Mouse (Mus musculus): ENCODE measurements around the gene Btbd16. TPM values are rescaled to one million over a fixed set of nuclear protein-coding genes. Genes with fewer than 3 reads are reported as not detected.

Gene Btbd16
- polyA plus RNA-seq, 1 experiment from 2014 or later: not detected

- no peaks in the 10 kb centered on the region for H3K9me3 ChIP-seq (ENCODE audit: control insufficient read depth, low read length)
- H3K27ac ChIP-seq (replicated peaks; ENCODE audit: low read depth, low read length): no peak overlapping the region
- H3K4me1 ChIP-seq (ENCODE audit: control insufficient read depth, insufficient read depth, low read length): no peaks in the 10 kb centered on the region
- DNase-seq (ENCODE audit: low spot score): no peak
- no peaks in the 10 kb centered on the region for H3K36me3 ChIP-seq (ENCODE audit: control insufficient read depth, insufficient read depth, low read length)
- no peak for ATAC-seq (ENCODE audit: insufficient number of reproducible peaks, low FRiP score, low TSS enrichment, low read depth)
- no peak overlapping the region for H3K9ac ChIP-seq (ENCODE audit: low read length)
- WGBS: 52% methylated on average over 4 of the region's 4 CpGs
- H3K4me2 ChIP-seq (ENCODE audit: low read depth, severe bottlenecking): no peak overlapping the region
- H3K4me3 ChIP-seq (ENCODE audit: low read depth, low read length): no peak overlapping the region
- H3K27me3 ChIP-seq (ENCODE audit: control insufficient read depth, insufficient read depth, low read length): no peaks in the 10 kb centered on the region
Observed at GRCm38 (mm10) chr7:130800681-130801080, 26.8 kb downstream of the Btbd16 start.

GRCm38 (mm10) chr7:130801811-130802210, 27.9 kb downstream of the Btbd16 start:
- Histone ChIP-seq H3K27me3 (ENCODE audit: control insufficient read depth, insufficient read depth, low read length) (no peaks in the 10 kb centered on the region), H3K27ac (replicated peaks; ENCODE audit: low read depth, low read length) (no peak overlapping the region), H3K4me2 (ENCODE audit: low read depth, severe bottlenecking) (no peak overlapping the region), H3K4me1 (ENCODE audit: control insufficient read depth, insufficient read depth, low read length) (no peaks in the 10 kb centered on the region), H3K9ac (ENCODE audit: low read length) (no peak overlapping the region), H3K4me3 (ENCODE audit: low read depth, low read length) (no peak overlapping the region), H3K9me3 (ENCODE audit: control insufficient read depth, low read length) (no peaks in the 10 kb centered on the region), H3K36me3 (ENCODE audit: control insufficient read depth, insufficient read depth, low read length) (no peaks in the 10 kb centered on the region)
- no peak for DNase-seq (ENCODE audit: low spot score)
- ATAC-seq (ENCODE audit: insufficient number of reproducible peaks, low FRiP score, low TSS enrichment, low read depth): no peak
- WGBS: 90% methylated on average over 4 of the region's 4 CpGs

GRCm38 (mm10) chr7:130803251-130803825, 29.5 kb downstream of the Btbd16 start:
- Histone ChIP-seq H3K4me3 (ENCODE audit: low read depth, low read length) (no peak overlapping the region), H3K36me3 (ENCODE audit: control insufficient read depth, insufficient read depth, low read length) (no peaks in the 10 kb centered on the region), H3K9me3 (ENCODE audit: control insufficient read depth, low read length) (no peaks in the 10 kb centered on the region), H3K4me2 (ENCODE audit: low read depth, severe bottlenecking) (no peak overlapping the region), H3K27ac (replicated peaks; ENCODE audit: low read depth, low read length) (no peak overlapping the region), H3K4me1 (ENCODE audit: control insufficient read depth, insufficient read depth, low read length) (no peaks in the 10 kb centered on the region), H3K27me3 (ENCODE audit: control insufficient read depth, insufficient read depth, low read length) (no peaks in the 10 kb centered on the region), H3K9ac (ENCODE audit: low read length) (no peak overlapping the region)
- ATAC-seq (ENCODE audit: insufficient number of reproducible peaks, low FRiP score, low TSS enrichment, low read depth) (no peak), DNase-seq (ENCODE audit: low spot score) (no peak)
- WGBS: 94% methylated on average over 8 of the region's 8 CpGs

- no peak for ATAC-seq (ENCODE audit: insufficient number of reproducible peaks, low FRiP score, low TSS enrichment, low read depth)
- Histone ChIP-seq H3K36me3 (ENCODE audit: control insufficient read depth, insufficient read depth, low read length) (no peaks in the 10 kb centered on the region), H3K27me3 (ENCODE audit: control insufficient read depth, insufficient read depth, low read length) (no peaks in the 10 kb centered on the region), H3K27ac (replicated peaks; ENCODE audit: low read depth, low read length) (no peak overlapping the region), H3K4me2 (ENCODE audit: low read depth, severe bottlenecking) (no peak overlapping the region), H3K9ac (ENCODE audit: low read length) (no peak overlapping the region), H3K4me3 (ENCODE audit: low read depth, low read length) (no peak overlapping the region), H3K4me1 (ENCODE audit: control insufficient read depth, insufficient read depth, low read length) (no peaks in the 10 kb centered on the region), H3K9me3 (ENCODE audit: control insufficient read depth, low read length) (no peaks in the 10 kb centered on the region)
- DNase-seq (ENCODE audit: low spot score): no peak
- WGBS: 88% methylated on average over 5 of the region's 5 CpGs
Observed at GRCm38 (mm10) chr7:130804991-130805390, 31.1 kb downstream of the Btbd16 start.

- Histone ChIP-seq H3K9ac (ENCODE audit: low read length) (no peak overlapping the region), H3K36me3 (ENCODE audit: control insufficient read depth, insufficient read depth, low read length) (no peaks in the 10 kb centered on the region), H3K4me1 (ENCODE audit: control insufficient read depth, insufficient read depth, low read length) (no peaks in the 10 kb centered on the region), H3K4me2 (ENCODE audit: low read depth, severe bottlenecking) (no peak overlapping the region), H3K9me3 (ENCODE audit: control insufficient read depth, low read length) (no peaks in the 10 kb centered on the region), H3K4me3 (ENCODE audit: low read depth, low read length) (no peak overlapping the region), H3K27ac (replicated peaks; ENCODE audit: low read depth, low read length) (no peak overlapping the region), H3K27me3 (ENCODE audit: control insufficient read depth, insufficient read depth, low read length) (no peaks in the 10 kb centered on the region)
- 82% methylated on average over 8 of the region's 8 CpGs for WGBS
- DNase-seq (ENCODE audit: low spot score): no peak
- ATAC-seq (ENCODE audit: insufficient number of reproducible peaks, low FRiP score, low TSS enrichment, low read depth): no peak
Observed at GRCm38 (mm10) chr7:130807749-130808148, 33.9 kb downstream of the Btbd16 start.

- H3K27me3 ChIP-seq (ENCODE audit: control insufficient read depth, insufficient read depth, low read length): no peaks in the 10 kb centered on the region
- DNase-seq (ENCODE audit: low spot score): no peak
Observed at GRCm38 (mm10) chr7:130808694-130809093, 34.8 kb downstream of the Btbd16 start.

GRCm38 (mm10) chr7:130810238-130810637, 36.4 kb downstream of the Btbd16 start:
- DNase-seq (ENCODE audit: low spot score) (no peak), ATAC-seq (ENCODE audit: insufficient number of reproducible peaks, low FRiP score, low TSS enrichment, low read depth) (no peak)
- Histone ChIP-seq H3K27me3 (ENCODE audit: control insufficient read depth, insufficient read depth, low read length) (no peaks in the 10 kb centered on the region), H3K4me2 (ENCODE audit: low read depth, severe bottlenecking) (no peak overlapping the region), H3K27ac (replicated peaks; ENCODE audit: low read depth, low read length) (no peak overlapping the region), H3K4me3 (ENCODE audit: low read depth, low read length) (no peak overlapping the region), H3K4me1 (ENCODE audit: control insufficient read depth, insufficient read depth, low read length) (no peaks in the 10 kb centered on the region), H3K9ac (ENCODE audit: low read length) (no peak overlapping the region), H3K9me3 (ENCODE audit: control insufficient read depth, low read length) (no peaks in the 10 kb centered on the region), H3K36me3 (ENCODE audit: control insufficient read depth, insufficient read depth, low read length) (no peaks in the 10 kb centered on the region)
- 88% methylated on average over 4 of the region's 4 CpGs for WGBS

More at GRCm38 (mm10) chr7:130808694-130809093, 34.8 kb downstream of the Btbd16 start:
- Histone ChIP-seq H3K27ac (replicated peaks; ENCODE audit: low read depth, low read length) (no peak overlapping the region), H3K9ac (ENCODE audit: low read length) (no peak overlapping the region), H3K36me3 (ENCODE audit: control insufficient read depth, insufficient read depth, low read length) (no peaks in the 10 kb centered on the region), H3K4me1 (ENCODE audit: control insufficient read depth, insufficient read depth, low read length) (no peaks in the 10 kb centered on the region), H3K4me3 (ENCODE audit: low read depth, low read length) (no peak overlapping the region), H3K9me3 (ENCODE audit: control insufficient read depth, low read length) (no peaks in the 10 kb centered on the region), H3K4me2 (ENCODE audit: low read depth, severe bottlenecking) (no peak overlapping the region)
- ATAC-seq (ENCODE audit: insufficient number of reproducible peaks, low FRiP score, low TSS enrichment, low read depth): no peak
- 73% methylated on average over 6 of the region's 6 CpGs for WGBS

- DNase-seq (ENCODE audit: low spot score) (no peak), ATAC-seq (ENCODE audit: insufficient number of reproducible peaks, low FRiP score, low TSS enrichment, low read depth) (no peak)
- no peaks in the 10 kb centered on the region for H3K4me1 ChIP-seq (ENCODE audit: control insufficient read depth, insufficient read depth, low read length)
- no peaks in the 10 kb centered on the region for H3K27me3 ChIP-seq (ENCODE audit: control insufficient read depth, insufficient read depth, low read length)
- no peak overlapping the region for H3K9ac ChIP-seq (ENCODE audit: low read length)
- H3K9me3 ChIP-seq (ENCODE audit: control insufficient read depth, low read length): no peaks in the 10 kb centered on the region
- H3K4me2 ChIP-seq (ENCODE audit: low read depth, severe bottlenecking): no peak overlapping the region
- no peaks in the 10 kb centered on the region for H3K36me3 ChIP-seq (ENCODE audit: control insufficient read depth, insufficient read depth, low read length)
- H3K4me3 ChIP-seq (ENCODE audit: low read depth, low read length): no peak overlapping the region
- no peak overlapping the region for H3K27ac ChIP-seq (replicated peaks; ENCODE audit: low read depth, low read length)
- WGBS: 43% methylated on average over 16 of the region's 16 CpGs
Observed at GRCm38 (mm10) chr7:130812407-130812806, 38.5 kb downstream of the Btbd16 start.

- WGBS: 94% methylated on average over 10 of the region's 10 CpGs
- no peak for ATAC-seq (ENCODE audit: insufficient number of reproducible peaks, low FRiP score, low TSS enrichment, low read depth)
Observed at GRCm38 (mm10) chr7:130815601-130816000, 41.7 kb downstream of the Btbd16 start.

More at GRCm38 (mm10) chr7:130815601-130816000, 41.7 kb downstream of the Btbd16 start:
- no peaks in the 10 kb centered on the region for H3K9me3 ChIP-seq (ENCODE audit: control insufficient read depth, low read length)
- DNase-seq (ENCODE audit: low spot score): no peak
- no peaks in the 10 kb centered on the region for H3K27me3 ChIP-seq (ENCODE audit: control insufficient read depth, insufficient read depth, low read length)
- no peaks in the 10 kb centered on the region for H3K36me3 ChIP-seq (ENCODE audit: control insufficient read depth, insufficient read depth, low read length)
- no peak overlapping the region for H3K4me2 ChIP-seq (ENCODE audit: low read depth, severe bottlenecking)
- no peak overlapping the region for H3K27ac ChIP-seq (replicated peaks; ENCODE audit: low read depth, low read length)
- H3K9ac ChIP-seq (ENCODE audit: low read length): no peak overlapping the region
- H3K4me1 ChIP-seq (ENCODE audit: control insufficient read depth, insufficient read depth, low read length): no peaks in the 10 kb centered on the region
- H3K4me3 ChIP-seq (ENCODE audit: low read depth, low read length): no peak overlapping the region
